Mouse (Mus musculus) testis, adult 2 months (tissue): Measurements from ENCODE around the gene Gm38392.

ENCODE experiments used
- CTCF ChIP-seq: fragments of 200-500 bp; IDR thresholded peaks from 2 replicates; pipeline ENCODE4 v1.5.1; 2012; ENCODE audit warnings: low read depth, mild to moderate bottlenecking, inconsistent platforms, low read length, moderate library complexity; ENCODE audit not compliant: control insufficient read depth, insufficient read depth, insufficient replicate concordance
- POLR2A ChIP-seq: fragments of 200-500 bp; IDR thresholded peaks from 2 replicates; pipeline ENCODE4 v1.6.1; 2012; ENCODE audit warnings: low read depth, mild to moderate bottlenecking, inconsistent platforms, low read length, moderate library complexity; ENCODE audit not compliant: control insufficient read depth

GRCm38 (mm10) chr3:88224929-88225328, 62.1 kb downstream of the Gm38392 start:
- TF ChIP-seq CTCF (no peak), POLR2A (no peak)
